Mouse (Mus musculus): ENCODE measurements at regions not wholly inside any gene's neighbourhood (a gene's known extent, or its start where the extent isn't known, plus 50 kb on each side); places are given as distances from the start of the nearest gene placed in this dataset.

DNA sequence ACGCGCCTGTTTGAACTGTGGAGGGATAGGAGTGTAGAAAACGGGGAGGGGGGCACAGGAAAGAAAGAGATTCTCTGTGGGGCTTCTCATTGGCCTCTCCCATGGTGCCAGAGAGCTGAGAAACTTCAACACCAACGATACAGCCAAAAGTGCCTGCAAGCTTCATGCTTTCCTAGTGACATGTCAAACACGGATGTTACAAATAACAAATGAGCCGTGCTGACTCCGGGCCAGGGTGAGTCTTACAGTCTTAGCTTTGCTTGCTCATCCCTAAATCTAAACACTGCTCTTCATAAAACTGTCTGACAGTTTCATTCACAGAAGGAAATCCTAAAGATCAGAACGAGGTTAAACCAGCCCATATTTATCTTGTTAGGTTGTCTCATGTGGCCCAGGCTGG lies 68.3 kb downstream of the Adm start:
- Histone ChIP-seq H3ac (ENCODE audit: control insufficient read depth, insufficient read length, low read depth) (no peak overlapping the region), H3K79me3 (ENCODE audit: low read depth) (no peaks in the 10 kb centered on the region), H3K4me3 (ENCODE audit: insufficient read depth, poor library complexity, severe bottlenecking) (no peak overlapping the region), H3K79me2 (ENCODE audit: control insufficient read depth, insufficient read depth) (no peaks in the 10 kb centered on the region), H3K36me3 (ENCODE audit: control insufficient read depth, insufficient read depth) (no peaks in the 10 kb centered on the region), H3K27me3 (ENCODE audit: control insufficient read depth, insufficient read depth, insufficient read length) (no peaks in the 10 kb centered on the region)
- TF ChIP-seq CEBPB (IDR thresholded peaks at IDR 0.05; ENCODE audit: low read depth) (no peak), MYOD1 (IDR thresholded peaks at IDR 0.05; ENCODE audit: control insufficient read depth, insufficient read length, low read depth) (no peak), USF1 (IDR thresholded peaks at IDR 0.05; ENCODE audit: low read depth) (no peak), FOSL1 (IDR thresholded peaks at IDR 0.05; ENCODE audit: insufficient read depth, low read length, poor library complexity, severe bottlenecking) (no peak), MAX (IDR thresholded peaks at IDR 0.05) (no peak), MYOG (IDR thresholded peaks at IDR 0.05; ENCODE audit: control insufficient read depth, extremely low read depth, insufficient read length) (no peak), CTCF (IDR thresholded peaks at IDR 0.05; ENCODE audit: control insufficient read depth, insufficient read depth, insufficient read length) (no peak)

- H3K79me2 ChIP-seq (ENCODE audit: control insufficient read depth, insufficient read depth) = no peaks in the 10 kb centered on the region
- no peak overlapping the region for H3ac ChIP-seq (ENCODE audit: control insufficient read depth, insufficient read length, low read depth)
- H3K79me3 ChIP-seq (ENCODE audit: low read depth) = no peaks in the 10 kb centered on the region
Observed at GRCm38 (mm10) chr7:110698211-110699153, 69.5 kb upstream of the Ampd3 start.

GRCm38 (mm10) chr7:110699596-110699995 lies 68.4 kb upstream of the Ampd3 start:
- H3K79me3 ChIP-seq (ENCODE audit: low read depth) = no peaks in the 10 kb centered on the region
- peak; percentile 8 for TF ChIP-seq CEBPB (IDR thresholded peaks at IDR 0.05; ENCODE audit: low read depth)
- TF ChIP-seq USF1 (IDR thresholded peaks at IDR 0.05; ENCODE audit: low read depth) = no peak
- H3ac ChIP-seq (ENCODE audit: control insufficient read depth, insufficient read length, low read depth) = no peak overlapping the region

More at GRCm38 (mm10) chr7:110698211-110699153, 69.5 kb upstream of the Ampd3 start:
- no peaks in the 10 kb centered on the region for H3K27me3 ChIP-seq (ENCODE audit: control insufficient read depth, insufficient read depth, insufficient read length)
- TF ChIP-seq MYOG (IDR thresholded peaks at IDR 0.05; ENCODE audit: control insufficient read depth, extremely low read depth, insufficient read length) = no peak
- no peak for TF ChIP-seq MAX (IDR thresholded peaks at IDR 0.05)
- no peak for TF ChIP-seq CTCF (IDR thresholded peaks at IDR 0.05; ENCODE audit: control insufficient read depth, insufficient read depth, insufficient read length)
- TF ChIP-seq USF1 (IDR thresholded peaks at IDR 0.05; ENCODE audit: low read depth) = no peak
- no peak for TF ChIP-seq MYOD1 (IDR thresholded peaks at IDR 0.05; ENCODE audit: control insufficient read depth, insufficient read length, low read depth)
- TF ChIP-seq CEBPB (IDR thresholded peaks at IDR 0.05; ENCODE audit: low read depth) = no peak
- H3K36me3 ChIP-seq (ENCODE audit: control insufficient read depth, insufficient read depth) = no peaks in the 10 kb centered on the region
- no peak overlapping the region for H3K4me3 ChIP-seq (ENCODE audit: insufficient read depth, poor library complexity, severe bottlenecking)

GRCm38 (mm10) chr7:110701681-110702413 lies 66.2 kb upstream of the Ampd3 start:
- no peaks in the 10 kb centered on the region for H3K79me3 ChIP-seq (ENCODE audit: low read depth)
- H3K27me3 ChIP-seq (ENCODE audit: control insufficient read depth, insufficient read depth, insufficient read length) = no peaks in the 10 kb centered on the region
- H3K79me2 ChIP-seq (ENCODE audit: control insufficient read depth, insufficient read depth) = no peaks in the 10 kb centered on the region
- TF ChIP-seq MYOG (IDR thresholded peaks at IDR 0.05; ENCODE audit: control insufficient read depth, extremely low read depth, insufficient read length) (no peak), MYOD1 (IDR thresholded peaks at IDR 0.05; ENCODE audit: control insufficient read depth, insufficient read length, low read depth) (no peak), MAX (IDR thresholded peaks at IDR 0.05) (peak; percentile 75), FOSL1 (IDR thresholded peaks at IDR 0.05; ENCODE audit: insufficient read depth, low read length, poor library complexity, severe bottlenecking) (no peak), CTCF (IDR thresholded peaks at IDR 0.05; ENCODE audit: control insufficient read depth, insufficient read depth, insufficient read length) (no peak), USF1 (IDR thresholded peaks at IDR 0.05; ENCODE audit: low read depth) (no peak), CEBPB (IDR thresholded peaks at IDR 0.05; ENCODE audit: low read depth) (peak; percentile 73)
- H3ac ChIP-seq (ENCODE audit: control insufficient read depth, insufficient read length, low read depth) = no peak overlapping the region
- H3K4me3 ChIP-seq (ENCODE audit: insufficient read depth, poor library complexity, severe bottlenecking) = no peak overlapping the region
- H3K36me3 ChIP-seq (ENCODE audit: control insufficient read depth, insufficient read depth) = no peaks in the 10 kb centered on the region

More at GRCm38 (mm10) chr7:110699596-110699995, 68.4 kb upstream of the Ampd3 start:
- H3K36me3 ChIP-seq (ENCODE audit: control insufficient read depth, insufficient read depth) = no peaks in the 10 kb centered on the region
- no peaks in the 10 kb centered on the region for H3K27me3 ChIP-seq (ENCODE audit: control insufficient read depth, insufficient read depth, insufficient read length)
- H3K79me2 ChIP-seq (ENCODE audit: control insufficient read depth, insufficient read depth) = no peaks in the 10 kb centered on the region
- H3K4me3 ChIP-seq (ENCODE audit: insufficient read depth, poor library complexity, severe bottlenecking) = no peak overlapping the region

- Histone ChIP-seq H3K79me3 (ENCODE audit: low read depth) (no peaks in the 10 kb centered on the region), H3K79me2 (ENCODE audit: control insufficient read depth, insufficient read depth) (no peaks in the 10 kb centered on the region), H3K4me3 (ENCODE audit: insufficient read depth, poor library complexity, severe bottlenecking) (no peak overlapping the region), H3K36me3 (ENCODE audit: control insufficient read depth, insufficient read depth) (no peaks in the 10 kb centered on the region), H3ac (ENCODE audit: control insufficient read depth, insufficient read length, low read depth) (no peak overlapping the region), H3K27me3 (ENCODE audit: control insufficient read depth, insufficient read depth, insufficient read length) (no peaks in the 10 kb centered on the region)
- no peak for TF ChIP-seq MYOG (IDR thresholded peaks at IDR 0.05; ENCODE audit: control insufficient read depth, extremely low read depth, insufficient read length)
- peak; percentile 88 for TF ChIP-seq MAX (IDR thresholded peaks at IDR 0.05)
- TF ChIP-seq MYOD1 (IDR thresholded peaks at IDR 0.05; ENCODE audit: control insufficient read depth, insufficient read length, low read depth) = peak; percentile 35
- TF ChIP-seq CEBPB (IDR thresholded peaks at IDR 0.05; ENCODE audit: low read depth) = no peak
- TF ChIP-seq USF1 (IDR thresholded peaks at IDR 0.05; ENCODE audit: low read depth) = peak; percentile 73
Observed at GRCm38 (mm10) chr7:110702414-110702783, 65.6 kb upstream of the Ampd3 start.
